Mouse (Mus musculus) layer of hippocampus, adult 18-20 months (tissue): ENCODE results near the gene Macf1. TPM values are rescaled to one million over a fixed set of nuclear protein-coding genes. Genes with fewer than 3 reads are reported as not detected.

Source experiments
- DNase-seq, 2 experiments: peaks; one replicate each; pipeline ENCODE4 v3.0.0; 2022; ENCODE audit warnings: low spot score in 2 of 2
- total RNA-seq, 2 experiments: library from RNA; stranded (reverse); gene quantifications; 2 replicates each; pipeline ENCODE4 v1.2.3; 2021

Gene Macf1
- total RNA-seq, 2 experiments from 2014 or later = 219 to 233 TPM

GRCm38 (mm10) chr4:123602700-123603261 lies 81.4 kb downstream of the Macf1 start:
- DNase-seq = no peak

GRCm38 (mm10) chr4:123601036-123601435 lies 83.1 kb downstream of the Macf1 start:
- DNase-seq = no peak

GRCm38 (mm10) chr4:123598519-123599228 lies 85.5 kb downstream of the Macf1 start:
- no peak for DNase-seq

GRCm38 (mm10) chr4:123594381-123594806 lies 89.8 kb downstream of the Macf1 start:
- DNase-seq = no peak

- DNase-seq = no peak
Measured at GRCm38 (mm10) chr4:123593664-123594063, 90.5 kb downstream of the Macf1 start.

GRCm38 (mm10) chr4:123592046-123592445 lies 92.1 kb downstream of the Macf1 start:
- DNase-seq = no peak

GRCm38 (mm10) chr4:123591026-123591635 lies 93.0 kb downstream of the Macf1 start:
- no peak for DNase-seq

- DNase-seq = no peak
Measured at GRCm38 (mm10) chr4:123589496-123589895, 94.7 kb downstream of the Macf1 start.

- no peak for DNase-seq
Measured at GRCm38 (mm10) chr4:123588353-123589301, 95.5 kb downstream of the Macf1 start.

- DNase-seq = no peak
Measured at GRCm38 (mm10) chr4:123587616-123588015, 96.5 kb downstream of the Macf1 start.

GRCm38 (mm10) chr4:123584720-123585093 lies 99.5 kb downstream of the Macf1 start:
- no peak for DNase-seq

- no peak for DNase-seq
Measured at GRCm38 (mm10) chr4:123584084-123584719, 100.0 kb downstream of the Macf1 start.

- no peak for DNase-seq
Measured at GRCm38 (mm10) chr4:123577469-123578088, 106.6 kb downstream of the Macf1 start.

- DNase-seq = no peak
Measured at GRCm38 (mm10) chr4:123572434-123573336, 111.5 kb downstream of the Macf1 start.

- DNase-seq = no peak
Measured at GRCm38 (mm10) chr4:123571869-123572268, 112.3 kb downstream of the Macf1 start.

GRCm38 (mm10) chr4:123565291-123565861 lies 118.8 kb downstream of the Macf1 start:
- no peak for DNase-seq

GRCm38 (mm10) chr4:123564051-123564791 lies 119.9 kb downstream of the Macf1 start:
- DNase-seq = no peak

GRCm38 (mm10) chr4:123562177-123562815 lies 121.9 kb downstream of the Macf1 start:
- no peak for DNase-seq
